Mouse (Mus musculus): ENCODE measurements around the gene Eps8.

Eps8 gene

GRCm38 (mm10) chr6:137612071-137612547, 42.6 kb downstream of the Eps8 start:
- DNase-seq (ENCODE audit: low read depth, low spot score), result no peak

- DNase-seq (ENCODE audit: low read depth, low spot score), result no peak
Measured at GRCm38 (mm10) chr6:137608160-137608930, 46.3 kb downstream of the Eps8 start.

- no peak for DNase-seq (ENCODE audit: low read depth, low spot score)
Measured at GRCm38 (mm10) chr6:137606541-137606940, 48.1 kb downstream of the Eps8 start.

GRCm38 (mm10) chr6:137604417-137605248, 50.0 kb downstream of the Eps8 start:
- no peak for DNase-seq (ENCODE audit: low read depth, low spot score)

GRCm38 (mm10) chr6:137598306-137598705, 56.4 kb downstream of the Eps8 start:
- no peak for DNase-seq (ENCODE audit: low read depth, low spot score)

GRCm38 (mm10) chr6:137597442-137598058, 57.1 kb downstream of the Eps8 start:
- DNase-seq (ENCODE audit: low read depth, low spot score), result no peak

GRCm38 (mm10) chr6:137592582-137592981, 62.1 kb downstream of the Eps8 start:
- no peak for DNase-seq (ENCODE audit: low read depth, low spot score)

- DNase-seq (ENCODE audit: low read depth, low spot score), result no peak
Measured at GRCm38 (mm10) chr6:137589245-137589618, 65.4 kb downstream of the Eps8 start.

- no peak for DNase-seq (ENCODE audit: low read depth, low spot score)
Measured at GRCm38 (mm10) chr6:137588481-137589244, 66.0 kb downstream of the Eps8 start.

GRCm38 (mm10) chr6:137587866-137588265, 66.8 kb downstream of the Eps8 start:
- no peak for DNase-seq (ENCODE audit: low read depth, low spot score)

- no peak for DNase-seq (ENCODE audit: low read depth, low spot score)
Measured at GRCm38 (mm10) chr6:137585229-137585628, 69.4 kb downstream of the Eps8 start.

GRCm38 (mm10) chr6:137583056-137583455, 71.6 kb downstream of the Eps8 start:
- DNase-seq (ENCODE audit: low read depth, low spot score), result no peak

- DNase-seq (ENCODE audit: low read depth, low spot score), result no peak
Measured at GRCm38 (mm10) chr6:137582207-137582889, 72.3 kb downstream of the Eps8 start.

GRCm38 (mm10) chr6:137581331-137582010, 73.2 kb downstream of the Eps8 start:
- no peak for DNase-seq (ENCODE audit: low read depth, low spot score)

GRCm38 (mm10) chr6:137580503-137580902, 74.2 kb downstream of the Eps8 start:
- DNase-seq (ENCODE audit: low read depth, low spot score), result no peak

GRCm38 (mm10) chr6:137576670-137577371, 77.9 kb downstream of the Eps8 start:
- DNase-seq (ENCODE audit: low read depth, low spot score), result no peak

GRCm38 (mm10) chr6:137576091-137576490, 78.6 kb downstream of the Eps8 start:
- no peak for DNase-seq (ENCODE audit: low read depth, low spot score)

GRCm38 (mm10) chr6:137573897-137574296, 80.8 kb downstream of the Eps8 start:
- no peak for DNase-seq (ENCODE audit: low read depth, low spot score)

GRCm38 (mm10) chr6:137570718-137571131, 84.0 kb downstream of the Eps8 start:
- DNase-seq (ENCODE audit: low read depth, low spot score), result no peak

GRCm38 (mm10) chr6:137570019-137570418, 84.7 kb downstream of the Eps8 start:
- DNase-seq (ENCODE audit: low read depth, low spot score), result no peak

Measured in WW6 (cell line).